Mouse (Mus musculus): ENCODE data around the gene Isca1.
"Not testable (repeated sequence)": the region's sequence is repeated elsewhere in the genome, so short reads cannot be mapped to it uniquely, and the experiment has no call there.

The Isca1 gene

DNA sequence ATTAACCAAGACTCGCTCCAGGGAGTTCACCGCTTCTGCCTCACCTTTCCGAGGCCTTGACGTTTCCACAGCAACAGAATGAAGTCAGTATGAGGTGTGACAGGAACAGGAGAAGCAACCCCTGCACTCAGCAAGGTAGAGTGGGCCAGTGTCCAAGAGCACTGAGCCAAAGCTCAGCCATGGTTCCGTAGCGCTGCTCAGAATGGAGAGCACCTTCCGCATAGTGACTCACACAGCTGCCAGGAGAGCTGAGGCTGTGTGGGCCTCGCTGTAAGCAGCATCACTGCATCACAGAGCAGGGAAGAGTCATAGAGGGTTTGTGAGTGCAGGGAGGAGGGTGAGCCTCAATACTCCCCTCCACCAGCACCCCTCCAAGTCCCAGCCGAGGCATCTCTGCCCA, 22.9 kb downstream of the Isca1 start, which contains the start of gene 1700014D04Rik:
1700014D04Rik (minus strand) TSS at position 42 of the 400 bp plus-strand sequence.
- no peak for DNase-seq (ENCODE audit: low spot score)

DNA sequence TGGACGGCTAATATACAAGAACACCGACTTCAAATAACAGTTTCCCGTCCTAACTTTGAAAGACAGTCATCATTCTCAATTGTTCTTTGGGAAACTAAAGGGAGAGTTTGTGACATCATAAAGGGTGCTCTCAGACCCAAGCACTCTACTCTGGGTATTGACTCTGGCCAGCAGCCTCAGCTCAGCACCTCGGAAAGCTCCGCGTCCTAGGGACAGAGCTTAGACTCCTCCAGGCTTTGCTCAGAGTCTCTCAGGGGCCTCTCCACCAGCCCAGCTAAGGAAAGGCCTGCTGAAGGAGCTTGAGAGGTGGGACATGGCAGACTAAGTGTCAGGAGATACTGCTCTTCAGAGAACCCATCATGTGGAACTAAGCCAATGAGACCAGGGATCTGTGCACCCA, 23.4 kb downstream of the Isca1 start:
- no peak for DNase-seq (ENCODE audit: low spot score)

DNA sequence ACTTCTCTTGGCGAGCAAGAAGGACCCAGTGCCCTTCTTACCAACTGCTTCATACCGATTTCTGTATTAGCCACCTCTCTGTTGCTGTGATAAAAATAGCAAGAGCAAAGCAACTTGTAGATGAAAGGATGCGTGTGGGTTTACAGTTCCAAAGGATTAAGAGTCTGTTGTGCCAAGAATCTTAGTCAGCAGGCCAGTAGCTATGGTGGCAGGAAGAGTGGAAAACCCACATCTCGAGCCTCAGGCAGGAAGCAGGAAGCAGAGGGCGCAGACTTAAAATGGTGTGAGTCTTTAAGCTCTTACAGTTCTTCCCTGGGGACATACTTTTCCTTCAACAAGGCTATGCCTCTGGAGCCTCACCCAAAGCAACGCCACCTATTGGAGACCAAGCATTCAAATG, 24.1 kb downstream of the Isca1 start:
- DNase-seq (ENCODE audit: low spot score) = no peak

DNA sequence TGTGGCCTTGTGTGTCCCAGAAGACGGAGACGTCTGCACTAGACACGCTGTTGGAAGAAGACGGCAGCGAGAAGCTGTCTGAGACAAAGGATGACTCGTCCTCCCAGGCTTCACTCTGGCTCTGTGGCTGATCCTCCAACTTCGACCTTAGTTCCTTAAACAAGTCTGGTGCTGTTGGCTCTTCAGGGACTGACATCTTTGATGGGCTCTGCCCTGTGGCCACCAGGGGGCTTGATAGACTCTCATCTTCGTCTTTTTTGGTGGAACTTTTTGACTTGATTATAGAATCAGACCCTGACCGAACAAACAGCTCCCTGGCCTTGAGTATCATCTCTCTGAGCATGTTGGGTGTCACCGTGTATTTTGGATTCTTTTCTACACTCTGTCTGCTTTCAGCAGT, 27.9 kb downstream of the Isca1 start:
- no peak for DNase-seq (ENCODE audit: low spot score)

DNA sequence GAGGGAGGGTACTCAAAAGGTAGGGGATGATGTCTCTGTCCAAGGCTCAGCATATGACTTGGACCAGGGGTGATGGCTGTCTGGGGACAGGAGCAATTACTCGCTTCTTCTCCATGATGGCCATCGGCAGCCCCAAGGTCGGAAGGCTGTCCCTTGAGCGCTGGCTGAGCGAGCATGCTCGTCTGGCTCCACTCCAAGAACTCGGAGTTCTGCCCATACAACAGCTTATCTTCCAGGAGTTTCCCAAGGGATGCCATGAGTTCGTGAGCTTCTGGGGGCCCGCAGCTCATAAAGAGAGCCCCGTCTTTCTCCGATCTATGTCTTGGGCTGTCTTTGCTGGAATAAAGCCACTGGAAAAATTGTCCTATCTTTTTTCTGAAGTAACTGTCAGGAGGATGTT, 28.5 kb downstream of the Isca1 start:
- peak; percentile 36 for DNase-seq (ENCODE audit: low spot score)

DNA sequence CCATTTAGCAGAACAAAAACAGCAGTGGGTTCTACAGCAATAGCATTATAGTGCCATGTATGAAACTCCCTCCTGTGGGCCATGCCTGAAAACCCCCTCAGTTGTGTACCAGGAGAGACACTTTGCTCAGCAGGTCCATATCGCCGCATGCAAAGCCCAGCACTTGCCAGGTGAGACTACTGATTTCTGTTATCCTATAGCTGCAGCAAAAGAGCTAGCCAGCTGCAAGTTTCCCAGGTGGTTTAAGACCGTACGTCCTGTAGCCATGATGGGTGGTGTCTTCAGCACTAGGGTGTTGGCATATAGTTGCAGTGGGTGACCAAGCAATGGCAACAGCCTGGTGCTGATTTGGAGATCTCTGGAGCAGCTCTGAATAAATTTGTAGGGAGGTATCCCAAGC, 30.2 kb downstream of the Isca1 start:
- no peak for DNase-seq (ENCODE audit: low spot score)

DNA sequence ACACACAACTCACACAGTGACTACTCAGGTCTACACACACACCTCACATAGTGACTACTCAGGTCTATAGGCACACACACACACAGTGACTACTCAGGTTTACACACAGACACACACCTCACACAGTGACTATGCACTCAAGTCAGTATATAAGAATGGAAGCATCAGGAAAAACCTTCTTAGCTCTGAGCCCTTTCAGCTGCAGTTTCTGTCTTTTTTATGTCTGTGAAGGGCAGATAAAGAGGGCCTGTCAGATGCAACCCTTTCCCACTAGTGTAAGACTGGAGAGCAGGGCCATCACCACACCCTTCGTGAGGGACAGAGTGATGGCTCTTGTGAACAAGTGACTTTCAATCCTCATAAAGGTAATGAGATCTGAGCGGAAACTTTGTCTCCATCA, 31.2 kb downstream of the Isca1 start:
- no peak for DNase-seq (ENCODE audit: low spot score)

DNA sequence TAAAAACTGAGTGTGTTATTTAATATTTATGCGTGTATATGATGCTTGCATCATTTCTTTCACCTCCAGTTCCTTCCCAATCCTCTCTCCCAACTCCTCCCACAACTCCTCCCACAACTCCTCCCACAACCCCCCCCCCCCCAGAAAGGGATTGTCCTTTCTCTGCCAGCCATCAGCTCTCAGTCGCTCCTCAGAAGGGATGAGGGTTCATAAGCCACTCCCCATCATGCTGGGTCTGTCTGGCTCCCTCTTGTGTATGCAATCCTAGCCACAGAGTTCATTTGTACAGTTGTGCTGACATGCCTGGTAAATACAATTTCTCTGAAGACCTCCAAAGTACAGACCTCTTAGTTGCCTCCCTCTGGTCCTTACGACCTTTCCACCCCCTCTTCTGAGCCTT, 34.4 kb downstream of the Isca1 start:
- no peak for DNase-seq (ENCODE audit: low spot score)

DNA sequence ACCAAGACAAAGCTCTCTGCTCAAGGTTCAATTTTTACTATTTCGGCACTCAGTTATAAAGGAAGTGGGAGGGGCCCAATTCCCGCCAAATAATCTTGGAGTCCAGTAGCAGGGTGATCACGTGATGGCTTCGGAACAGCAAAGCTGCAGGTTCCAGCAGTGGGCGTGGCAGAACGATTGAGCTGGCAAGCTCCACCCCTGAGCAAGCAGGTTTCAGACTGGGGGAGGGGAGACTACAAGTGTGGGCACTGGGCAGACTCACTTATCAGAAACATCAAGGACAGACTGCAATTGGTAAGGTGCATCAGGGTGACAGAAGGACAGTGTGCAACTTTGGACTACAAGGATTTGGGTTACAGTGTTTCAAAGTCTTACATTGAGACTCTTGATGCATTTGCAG, 35.3 kb downstream of the Isca1 start:
- not testable (repeated sequence) for DNase-seq (ENCODE audit: low spot score)

DNA sequence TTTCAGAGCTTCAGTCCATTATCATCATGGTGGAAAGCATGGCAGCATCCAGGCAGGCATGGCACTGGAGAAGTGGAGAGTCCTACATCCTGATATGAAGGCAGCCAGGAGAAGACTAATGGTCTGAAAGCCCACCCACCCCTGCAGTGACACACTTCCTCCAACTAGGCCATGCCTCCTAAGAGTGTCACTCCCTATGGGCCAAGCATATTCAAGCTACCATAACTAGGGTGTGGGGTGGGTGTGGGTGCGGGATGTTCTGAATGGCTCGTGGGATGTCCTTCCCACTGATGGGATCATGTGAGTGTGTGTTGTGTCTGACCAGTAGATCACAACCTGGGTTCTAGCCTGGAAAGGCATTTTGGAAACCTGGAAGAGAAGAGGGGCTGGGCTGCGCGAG, 35.7 kb downstream of the Isca1 start:
- DNase-seq (ENCODE audit: low spot score) = no peak

DNA sequence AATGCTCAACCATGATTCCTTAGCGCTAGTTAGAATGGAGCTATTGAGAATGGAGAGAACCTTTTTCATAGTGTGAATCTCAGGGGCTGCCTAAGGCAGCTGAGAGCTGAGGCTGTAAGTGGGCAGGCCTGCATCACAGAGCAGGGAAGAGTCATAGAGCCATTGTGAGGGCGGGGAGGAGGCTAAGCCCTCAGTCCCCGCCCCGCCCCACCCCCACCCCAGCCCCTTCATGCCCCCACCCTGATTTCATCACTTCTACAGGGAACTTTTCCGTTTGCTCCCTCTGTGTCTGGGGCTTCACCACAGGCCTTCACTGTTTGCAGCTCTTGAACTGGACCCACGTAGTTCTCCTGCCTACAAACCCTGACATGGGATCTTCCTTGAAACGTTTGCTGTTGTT, 38.0 kb downstream of the Isca1 start, which contains the start of gene Spata31d1d:
Spata31d1d (minus strand) TSS at position 101 of the 400 bp plus-strand sequence.
- no peak for DNase-seq (ENCODE audit: low spot score)

DNA sequence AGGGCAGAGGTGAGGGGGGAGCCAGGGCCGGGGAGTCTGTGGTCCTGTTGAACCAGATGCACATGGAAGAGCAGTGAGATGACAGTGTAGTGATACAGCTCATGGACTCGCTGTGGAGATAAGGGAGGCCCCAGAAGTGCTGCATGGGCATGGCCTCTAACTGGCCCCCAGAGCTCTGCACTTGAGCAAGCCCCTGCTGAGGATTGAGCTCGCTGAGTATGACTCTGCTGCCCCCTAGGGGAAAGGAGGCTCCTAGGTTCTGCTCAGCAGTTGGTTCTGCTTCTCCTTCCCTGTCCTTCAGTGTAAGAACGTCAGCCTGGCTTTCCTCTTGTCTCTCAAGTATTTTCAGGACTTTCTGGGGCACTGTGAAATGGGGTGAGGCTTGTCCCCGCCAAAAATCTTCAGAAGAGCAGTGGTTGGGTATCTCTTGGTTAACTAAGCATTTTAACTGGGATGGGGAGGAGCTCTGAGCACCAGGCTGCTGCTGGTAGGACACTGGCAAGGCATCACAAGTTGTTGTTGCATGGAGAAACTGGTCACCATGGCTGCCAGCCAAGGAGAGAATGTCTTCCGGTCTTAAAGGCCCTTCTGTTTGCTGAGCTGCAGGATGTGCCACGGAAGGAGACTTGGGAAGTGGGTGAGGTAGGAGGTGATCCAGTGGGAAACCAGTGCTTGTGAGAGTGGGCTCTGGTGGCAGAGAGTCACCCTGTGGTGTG, 41.1 kb downstream of the Isca1 start:
- DNase-seq (ENCODE audit: low spot score) = peak; percentile 71

DNA sequence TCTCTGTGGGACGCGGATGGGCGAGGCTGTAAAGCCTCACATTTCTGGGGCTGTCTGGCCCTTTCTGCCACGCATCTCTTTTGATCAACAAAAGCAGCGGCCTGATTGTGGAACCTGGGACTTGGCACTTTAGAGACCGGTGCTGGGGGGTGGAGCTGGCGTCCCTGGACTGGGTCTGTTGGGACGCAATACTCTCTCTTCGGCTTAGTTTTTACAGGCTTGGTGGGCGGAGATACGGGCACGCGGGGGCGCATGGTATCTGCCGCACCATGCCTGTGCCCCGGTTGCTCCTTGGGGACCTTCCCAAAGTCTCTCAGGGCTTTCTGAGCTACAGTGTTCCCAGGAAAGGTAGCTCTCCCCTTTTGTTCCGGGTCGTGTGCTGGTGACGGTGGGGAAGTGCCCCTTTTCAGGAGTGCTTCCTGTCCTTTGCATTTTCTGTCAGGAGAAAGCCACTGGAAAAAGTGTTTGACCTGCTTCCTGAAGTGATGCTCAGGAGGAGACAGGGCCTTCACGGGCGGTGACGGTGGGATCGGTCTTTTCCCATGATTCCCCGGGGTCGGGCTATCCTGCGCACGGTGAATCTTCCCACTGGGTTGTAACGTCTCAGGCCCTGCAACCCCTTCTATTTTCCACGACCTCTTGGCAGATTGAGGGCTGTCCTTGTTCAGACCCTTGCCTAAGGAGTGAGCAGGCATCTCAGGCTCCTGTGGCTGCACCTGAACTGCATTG, 43.3 kb downstream of the Isca1 start:
- DNase-seq (ENCODE audit: low spot score) = no peak

DNA sequence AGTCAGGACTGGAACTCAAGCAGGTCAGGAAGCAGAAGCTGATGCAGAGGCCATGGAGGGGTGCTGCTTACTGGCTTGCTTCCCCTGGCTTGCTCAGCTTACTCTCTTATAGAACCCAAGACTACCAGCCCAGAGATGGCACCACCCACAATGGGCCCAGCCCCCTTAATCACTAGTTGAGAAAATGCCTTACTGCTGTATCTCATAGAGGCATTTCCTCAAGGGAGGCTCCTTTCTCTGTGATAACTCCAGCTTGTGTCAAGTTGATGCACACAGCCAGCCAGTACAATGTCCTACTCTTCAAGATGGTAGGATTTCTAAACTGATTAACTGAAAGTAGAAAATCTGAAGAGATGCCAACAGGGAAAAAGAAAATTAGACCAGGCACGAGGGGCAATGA, 47.5 kb downstream of the Isca1 start:
- DNase-seq (ENCODE audit: low spot score) = not testable (repeated sequence)

DNA sequence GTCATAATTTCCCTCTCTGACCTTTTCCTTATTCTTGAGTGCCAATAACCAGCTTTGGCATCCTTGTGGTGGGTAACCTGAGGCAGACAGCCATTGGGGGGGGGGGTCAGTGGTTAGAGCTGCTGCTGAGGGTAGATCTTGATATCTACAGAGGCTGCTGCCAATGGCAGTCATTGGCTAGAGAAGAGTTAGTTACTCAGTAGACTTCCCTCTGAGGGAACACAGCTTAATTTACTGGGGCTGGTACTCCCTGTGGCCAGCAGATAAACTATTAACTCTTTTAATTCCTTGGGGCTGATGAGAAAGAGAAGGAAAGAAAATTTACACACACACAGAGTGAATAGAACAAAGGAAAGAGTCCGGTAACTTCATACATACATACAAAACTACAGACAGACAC, 50.1 kb downstream of the Isca1 start:
- DNase-seq (ENCODE audit: low spot score) = no peak

DNA sequence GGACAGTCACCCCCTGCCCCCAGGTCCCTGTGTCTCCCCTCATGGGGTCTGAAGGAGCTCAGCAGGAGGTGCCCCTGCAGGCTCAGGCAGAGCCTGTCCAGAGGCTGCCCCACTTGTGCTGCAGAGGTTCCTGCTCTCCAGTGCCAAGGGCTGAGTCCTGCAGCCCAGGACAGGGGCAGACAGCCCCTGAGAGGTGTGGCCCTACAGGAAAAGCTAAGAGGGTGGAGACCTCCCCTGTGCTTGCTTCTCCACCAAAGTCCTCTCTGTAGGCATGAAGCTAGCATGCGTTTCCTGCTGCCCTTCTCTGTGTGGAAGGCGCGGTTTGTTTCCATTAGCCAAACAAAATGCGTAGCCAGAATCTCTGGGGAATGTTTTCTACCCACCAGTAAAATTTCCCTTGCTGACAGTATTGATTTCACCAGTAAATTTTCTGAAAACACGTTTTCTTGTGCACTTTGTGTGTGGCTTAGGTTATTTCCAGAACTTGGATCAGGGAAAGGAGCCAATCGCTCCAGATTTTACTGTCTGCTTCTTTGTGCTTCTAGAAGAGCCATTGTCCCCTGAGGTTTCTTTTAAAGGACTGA, 50.7 kb downstream of the Isca1 start:
- DNase-seq (ENCODE audit: low spot score) = not testable (repeated sequence)

DNA sequence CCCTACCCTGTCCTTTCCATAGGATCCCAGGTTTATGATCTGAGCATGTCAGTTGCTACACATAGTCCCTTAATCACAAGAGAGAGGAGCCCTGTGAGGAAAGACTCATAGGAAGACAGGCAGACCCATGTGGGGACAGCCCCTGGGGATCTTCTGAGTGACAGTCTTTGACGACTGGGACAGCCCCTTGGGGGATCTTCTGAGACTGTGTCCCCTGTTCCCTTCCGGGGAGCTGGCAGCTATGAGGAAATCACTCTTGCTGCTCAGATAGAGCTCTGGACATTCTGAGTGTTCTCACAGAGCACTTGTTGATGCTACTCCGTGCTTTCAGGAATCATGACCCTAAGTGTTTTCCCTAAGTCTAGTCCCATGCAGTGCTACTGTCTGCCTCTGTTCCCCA, 55.9 kb downstream of the Isca1 start:
- DNase-seq (ENCODE audit: low spot score) = no peak

DNA sequence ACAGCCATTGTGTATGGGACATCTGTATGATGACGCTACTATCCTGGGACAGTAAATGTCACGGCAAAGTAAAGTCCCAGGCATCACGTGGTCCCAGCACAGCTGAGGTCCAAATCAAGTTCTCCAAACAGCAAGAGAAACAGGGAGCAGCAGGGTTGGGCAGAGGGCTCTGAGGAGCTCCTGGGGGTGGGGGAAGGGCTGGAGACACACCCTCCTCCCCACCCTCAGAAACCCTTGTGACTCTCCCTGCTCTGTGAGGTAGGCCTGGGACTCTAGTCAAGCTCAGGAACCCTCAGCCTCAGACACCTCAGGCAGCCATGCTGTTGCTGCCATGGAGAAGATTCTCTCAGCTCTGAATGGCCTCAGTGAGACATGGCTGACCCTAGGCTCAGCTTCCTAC, 57.6 kb downstream of the Isca1 start, which contains the start of gene Spata31d1b:
Spata31d1b (plus strand) TSS at position 301 of the 400 bp plus-strand sequence.
- not testable (repeated sequence) for DNase-seq (ENCODE audit: low spot score)

DNA sequence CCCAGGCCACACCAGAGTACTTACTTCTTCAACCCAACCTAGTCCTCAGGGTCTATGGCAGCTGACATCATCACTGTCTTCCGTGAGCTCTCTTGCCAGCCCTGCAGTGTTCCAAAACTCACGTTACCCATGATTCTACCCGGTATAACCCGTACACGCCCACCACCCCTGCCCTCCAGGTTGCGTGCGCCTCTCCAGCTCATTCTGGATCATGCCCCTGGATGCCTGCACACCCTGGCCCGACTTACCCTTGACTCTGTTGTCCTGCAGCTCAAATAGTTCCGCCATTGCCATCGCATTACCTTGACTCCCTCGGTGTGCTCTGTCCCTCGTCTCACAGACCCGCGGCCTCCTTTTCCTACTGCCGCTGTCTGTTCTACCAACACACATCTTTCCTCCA, 59.4 kb downstream of the Isca1 start, which contains the start of gene Spata31d1a:
Spata31d1a (minus strand) TSS at position 101 of the 400 bp plus-strand sequence.
- no peak for DNase-seq (ENCODE audit: low spot score)

All from ovary, postnatal 36 days (tissue).